Mouse (Mus musculus) heart, embryonic 14.5 days (tissue): ENCODE results near the gene Tnfrsf21. TPM values are rescaled to one million over a fixed set of nuclear protein-coding genes. Genes with fewer than 3 reads are reported as not detected.

Experiments used
- ATAC-seq: fragments of 200-750 bp; cut with Nextera tagmentation; 2 replicates; pipeline ENCODE4 v1.8.0; 2017; ENCODE audit warnings: low read depth, moderate TSS enrichment; ENCODE audit not compliant: insufficient number of reproducible peaks, insufficient read depth, low FRiP score
- H3K27ac ChIP-seq, 2 experiments: fragments of 200-500 bp in 1 of 2; fragments of 300-500 bp in 1 of 2; sonication (generic) in 1 of 2; replicated peaks in 1 of 2; 2 replicates each; pipeline ENCODE4 v1.5.1; 2012 to 2014; ENCODE audit warnings: low read depth in 2 of 2, low read length in 2 of 2, control low read depth in 1 of 2, mild to moderate bottlenecking in 1 of 2, mixed read lengths in 1 of 2; ENCODE audit not compliant: control insufficient read depth in 1 of 2, insufficient read depth in 1 of 2
- H3K27me3 ChIP-seq: fragments of 300-500 bp; sonication (generic); 2 replicates; pipeline ENCODE4 v1.6.1; 2014; ENCODE audit warnings: mild to moderate bottlenecking, low read length, control low read depth; ENCODE audit not compliant: control insufficient read depth, insufficient read depth
- H3K36me3 ChIP-seq: fragments of 300-500 bp; sonication (generic); 2 replicates; pipeline ENCODE4 v1.6.1; 2014; ENCODE audit warnings: mild to moderate bottlenecking, control low read depth, low read length, mixed read lengths; ENCODE audit not compliant: control insufficient read depth, insufficient read depth
- H3K4me1 ChIP-seq, 2 experiments: fragments of 200-500 bp in 1 of 2; fragments of 300-500 bp in 1 of 2; sonication (generic) in 1 of 2; 2 replicates each; pipeline ENCODE4 v1.6.1; 2012 to 2014; ENCODE audit warnings: low read length in 2 of 2, control low read depth in 1 of 2, mixed read lengths in 1 of 2; ENCODE audit not compliant: control insufficient read depth in 2 of 2, insufficient read depth in 2 of 2
- H3K4me2 ChIP-seq: fragments of 300-500 bp; sonication (generic); 2 replicates; pipeline ENCODE4 v1.6.1; 2014; ENCODE audit warnings: mild to moderate bottlenecking, low read length
- H3K4me3 ChIP-seq, 2 experiments: fragments of 200-500 bp in 1 of 2; fragments of 300-500 bp in 1 of 2; sonication (generic) in 1 of 2; 2 replicates each; pipeline ENCODE4 v1.5.1; 2012 to 2014; ENCODE audit warnings: low read length in 2 of 2, mild to moderate bottlenecking in 2 of 2, control low read depth in 1 of 2, low read depth in 1 of 2, moderate library complexity in 1 of 2; ENCODE audit not compliant: control insufficient read depth in 1 of 2, insufficient read depth in 1 of 2
- H3K9ac ChIP-seq: fragments of 300-500 bp; sonication (generic); 2 replicates; pipeline ENCODE4 v1.6.1; 2014; ENCODE audit warnings: mild to moderate bottlenecking, low read length
- H3K9me3 ChIP-seq: fragments of 300-500 bp; sonication (generic); 2 replicates; pipeline ENCODE4 v1.6.1; 2016; ENCODE audit warnings: low read length, control low read depth; ENCODE audit not compliant: control insufficient read depth
- WGBS: fragments of 180-500 bp; shearing (Covaris S2); extraction: QIAGEN DNeasy Blood & Tissue Kit; methylation state at CpG from one replicate; pipeline ENCODE4 v1.1.7; 2014; 5-methylcytosine and 5-hydroxymethylcytosine counted together
- polyA plus RNA-seq: library from polyadenylated mRNA; unstranded; fragments of >200 nt; fragmentation: Nextera tagmentation; extraction: Ambion mirVana; gene quantifications from 2 replicates; pipeline ENCODE4 v1.2.1, GENCODE M21; 2014

Tnfrsf21 gene
- polyA plus RNA-seq: 9.6 and 10.8 TPM in 2 replicates

GRCm38 (mm10) chr17:43016371-43017331 lies at the start of gene Tnfrsf21:
Gene Tnfrsf21 (plus strand): TSS chr17:43016555.
- peak; percentile 89 for ATAC-seq
- peak within 1 kb of the TSS; percentile 2 to 33; a peak in 2 of 4 replicates for H3K27ac ChIP-seq
- peaks cover 10% of the 10 kb centered on the region; the same call in 1 of the 2 replicates for H3K27me3 ChIP-seq
- peak within 1 kb of the TSS; percentile 80 for H3K9ac ChIP-seq
- peak within 1 kb of the TSS; percentile 99 for H3K4me2 ChIP-seq
- peak within 1 kb of the TSS; percentile 73 to 74 for H3K4me3 ChIP-seq
- H3K36me3 ChIP-seq: no peaks in the 10 kb centered on the region
- no peaks in the 10 kb centered on the region for H3K4me1 ChIP-seq
- under 1% methylated on average over 68 of the region's 80 CpGs for WGBS
- no peaks in the 10 kb centered on the region for H3K9me3 ChIP-seq

- 83% methylated on average over 2 of the region's 2 CpGs for WGBS
- Histone ChIP-seq H3K9me3 (no peaks in the 10 kb centered on the region), H3K36me3 (no peaks in the 10 kb centered on the region), H3K4me2 (no peak overlapping the region), H3K27me3 (no peaks in the 10 kb centered on the region), H3K4me1 (no peaks in the 10 kb centered on the region), H3K9ac (no peak overlapping the region), H3K4me3 (no peak overlapping the region), H3K27ac (no peak overlapping the region)
- no peak for ATAC-seq
These were observed 48.2 kb upstream of the Tnfrsf21 start for GRCm38 (mm10) chr17:42968174-42968573.

GRCm38 (mm10) chr17:42975312-42975996 lies 40.9 kb upstream of the Tnfrsf21 start:
- WGBS: 49% methylated on average over 18 of the region's 18 CpGs
- H3K4me1 ChIP-seq: peaks cover 4 to 7% of the 10 kb centered on the region in 2 experiments; a peak in 1 of 4 replicates
- no peaks in the 10 kb centered on the region for H3K36me3 ChIP-seq
- H3K4me3 ChIP-seq: no peak overlapping the region
- H3K27me3 ChIP-seq: no peaks in the 10 kb centered on the region
- no peak overlapping the region for H3K9ac ChIP-seq
- peak overlapping the region; percentile 34 for H3K4me2 ChIP-seq
- peak overlapping the region; percentile 6 to 64 for H3K27ac ChIP-seq
- ATAC-seq: peak; percentile 78; the same call in 1 of the 2 replicates
- H3K9me3 ChIP-seq: no peaks in the 10 kb centered on the region

GRCm38 (mm10) chr17:42977766-42978165 lies 38.6 kb upstream of the Tnfrsf21 start:
- Histone ChIP-seq H3K4me3 (no peak overlapping the region), H3K4me1 (peaks cover 4 to 10% of the 10 kb centered on the region in 2 experiments; a peak in 2 of 4 replicates), H3K9ac (no peak overlapping the region), H3K4me2 (no peak overlapping the region), H3K9me3 (no peaks in the 10 kb centered on the region), H3K27me3 (no peaks in the 10 kb centered on the region), H3K36me3 (no peaks in the 10 kb centered on the region), H3K27ac (no peak overlapping the region)
- WGBS: 67% methylated on average over 7 of the region's 7 CpGs
- no peak for ATAC-seq

GRCm38 (mm10) chr17:42978345-42978744 lies 38.0 kb upstream of the Tnfrsf21 start:
- Histone ChIP-seq H3K4me3 (no peak overlapping the region), H3K4me2 (no peak overlapping the region), H3K27ac (no peak overlapping the region), H3K4me1 (peaks cover 4 to 10% of the 10 kb centered on the region in 2 experiments; a peak in 2 of 4 replicates), H3K36me3 (no peaks in the 10 kb centered on the region), H3K9me3 (no peaks in the 10 kb centered on the region), H3K27me3 (no peaks in the 10 kb centered on the region), H3K9ac (no peak overlapping the region)
- ATAC-seq: no peak
- 77% methylated on average over 4 of the region's 4 CpGs for WGBS

- no peaks in the 10 kb centered on the region for H3K36me3 ChIP-seq
- ATAC-seq: no peak
These were observed 34.5 kb upstream of the Tnfrsf21 start for GRCm38 (mm10) chr17:42981806-42982205.

GRCm38 (mm10) chr17:42982568-42982967 lies 33.8 kb upstream of the Tnfrsf21 start:
- Histone ChIP-seq H3K9me3 (no peaks in the 10 kb centered on the region), H3K4me2 (no peak overlapping the region), H3K4me1 (peaks cover 0 to 4% of the 10 kb centered on the region in 2 experiments; a peak in 1 of 4 replicates), H3K36me3 (no peaks in the 10 kb centered on the region), H3K27me3 (no peaks in the 10 kb centered on the region), H3K27ac (no peak overlapping the region), H3K9ac (no peak overlapping the region), H3K4me3 (no peak overlapping the region)
- 60% methylated on average over 4 of the region's 4 CpGs for WGBS
- no peak for ATAC-seq

More at GRCm38 (mm10) chr17:42981806-42982205, 34.5 kb upstream of the Tnfrsf21 start:
- peaks cover 0 to 4% of the 10 kb centered on the region in 2 experiments; a peak in 1 of 4 replicates for H3K4me1 ChIP-seq
- no peak overlapping the region for H3K9ac ChIP-seq
- H3K4me3 ChIP-seq: no peak overlapping the region
- no peaks in the 10 kb centered on the region for H3K27me3 ChIP-seq
- H3K27ac ChIP-seq: no peak overlapping the region
- no peak overlapping the region for H3K4me2 ChIP-seq
- WGBS: 44% methylated on average over 3 of the region's 3 CpGs
- H3K9me3 ChIP-seq: no peaks in the 10 kb centered on the region
